21 mouse cellular contexts compared by ENCODE assay signal in the genomic region with DNA sequence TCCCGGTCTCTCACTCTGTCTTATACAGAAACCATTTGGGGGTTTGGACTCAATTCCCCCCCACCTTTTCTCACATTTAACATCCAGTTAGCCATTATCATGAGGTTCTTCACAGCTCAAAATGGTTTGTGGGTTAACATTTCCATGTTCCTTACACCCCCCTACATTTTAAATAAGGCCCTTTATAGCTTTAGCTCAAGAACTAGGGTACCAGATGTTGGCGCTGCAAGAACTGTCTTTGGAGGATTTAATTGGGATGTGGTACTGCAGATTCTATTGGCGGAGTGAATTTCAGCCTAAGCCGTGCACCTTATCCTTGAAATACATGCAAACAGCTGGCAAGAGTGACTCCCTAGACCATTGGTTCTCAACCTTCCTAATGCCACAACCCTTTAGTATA.
DNase-seq lines count a peak whose midpoint lies in the region; ATAC-seq and TF ChIP-seq lines count a peak whose summit lies in the region.
"Had no signal": no experiment of that assay in that cellular context is flagged by ENCODE, and none has a peak within 500 bp of the region (broad histone marks: within the 10 kb centered on the region; RNA-seq: fewer than 3 reads in every experiment).

No protein-coding gene starts in this region.

- intact Hi-C loops in left cerebral cortex, adult 2 months (cut with DNase I): loop anchor here (5.0 kb wide), 2 partner anchors 302 to 637 kb away; no protein-coding TSS in a partner anchor

- ATAC-seq in frontal cortex, adult (ENCODE audit: low TSS enrichment): peak; percentile 21
- ATAC-seq: activated CD4-positive, CD25-positive, alpha-beta regulatory T cell, adult 4 months; CD4-positive, CD25-positive, alpha-beta regulatory T cell, adult 4 months; Patski had no signal

- no peak for TF ChIP-seq CTCF in left cerebral cortex, adult 2 months (IDR thresholded peaks at IDR 0.05)

- no peak overlapping the region for H3K4me3 ChIP-seq in left cerebral cortex, adult 2 months

- peak overlapping the region; percentile 16 for H3K27ac ChIP-seq in left cerebral cortex, adult 2 months

- no peak for DNase-seq in frontal cortex, postnatal 25 days (ENCODE audit: low spot score in 2 of 2)
- peak; percentile 16 for DNase-seq in heart, adult 11 months
- no peak for DNase-seq in heart, adult 18-20 months
- no peak for DNase-seq in left cerebral cortex, adult 2 months (ENCODE audit: extremely low spot score in 1 of 2, low spot score in 2 of 2)
- no peak for DNase-seq in left cerebral cortex, adult 9 months (ENCODE audit: low spot score in 2 of 2)
- peak; percentile 53 for DNase-seq in brain, adult 2 months (ENCODE audit: low read depth, low spot score)
- no peak for DNase-seq in retina, embryonic 14.5 days (ENCODE audit: low spot score)
- DNase-seq: adrenal gland, adult 2 months; adrenal gland, adult 8-10 months; adrenal gland, postnatal 10 days; adrenal gland, postnatal 14 days; adrenal gland, postnatal 25 days; adrenal gland, postnatal 36 days; B cell, adult 2 months; cerebellum, adult 11 months; cerebellum, adult 11-12 months; cerebellum, adult 18-20 months had no signal

Comparison
In these comparisons a context has a peak if more than half of its experiments do, and no peak if none do; other contexts are left out.
1. DNase-seq: peak in heart, adult 11 months (single experiment) and brain, adult 2 months (single experiment); none in frontal cortex, postnatal 25 days (0 of 2), heart, adult 18-20 months (0 of 2), left cerebral cortex, adult 2 months (0 of 2), left cerebral cortex, adult 9 months (0 of 2) and retina, embryonic 14.5 days (single experiment).